Comparison of ENCODE assay signal across 11 mouse cellular contexts in the genomic region with DNA sequence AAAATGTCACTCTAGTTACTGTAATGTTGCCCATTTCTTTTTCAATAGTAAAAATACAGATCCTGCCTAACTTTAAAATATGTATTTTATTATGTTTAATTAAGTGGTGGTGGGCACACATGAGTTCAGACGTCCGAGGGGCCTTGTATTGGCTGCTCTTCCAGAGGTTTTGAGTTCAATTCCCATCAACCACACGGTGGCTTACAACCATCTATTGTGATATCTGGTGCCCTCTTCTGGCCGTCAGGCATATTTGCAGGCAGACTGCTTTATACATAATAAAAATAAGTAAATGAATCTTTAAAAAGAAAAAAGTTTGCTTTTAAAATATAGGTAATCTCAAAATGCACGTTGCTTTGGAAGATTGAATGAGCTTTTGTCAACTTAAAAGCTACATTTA. TPM values are rescaled to one million over a fixed set of nuclear protein-coding genes. Genes with fewer than 3 reads are reported as not detected.
A peak's percentile ranks its signal among the peaks of the same experiment; 100 is the strongest.
DNase-seq lines count a peak whose midpoint lies in the region; ATAC-seq and TF ChIP-seq lines count a peak whose summit lies in the region.
"Had no signal": no experiment of that assay in that cellular context is flagged by ENCODE, and none has a peak within 500 bp of the region (broad histone marks: within the 10 kb centered on the region; RNA-seq: fewer than 3 reads in every experiment).

No protein-coding gene starts in this region.

- no peaks in the 10 kb centered on the region for H3K27me3 ChIP-seq in liver, adult 2 months (ENCODE audit: control insufficient read depth, insufficient read depth, low read length)
- no peaks in the 10 kb centered on the region for H3K27me3 ChIP-seq in liver, embryonic 11.5 days (replicated peaks; ENCODE audit: control insufficient read depth, insufficient read depth, low read length)
- H3K27me3 ChIP-seq in E14TG2a.4 (ENCODE audit: insufficient read depth, low read length), result peaks cover 4% of the 10 kb centered on the region
- no peaks in the 10 kb centered on the region for H3K27me3 ChIP-seq in kidney, embryonic 15.5 days
- H3K27me3 ChIP-seq: embryonic facial prominence, embryonic 15.5 days had no signal

- H3K4me3 ChIP-seq in liver, adult 2 months (ENCODE audit: insufficient read depth, low read depth, low read length), result no peak overlapping the region
- no peak overlapping the region for H3K4me3 ChIP-seq in liver, embryonic 11.5 days (ENCODE audit: low read depth, low read length)
- H3K4me3 ChIP-seq in E14TG2a.4 (replicated peaks; ENCODE audit: low read length), result no peak overlapping the region
- no peak overlapping the region for H3K4me3 ChIP-seq in kidney, embryonic 15.5 days (replicated peaks)
- H3K4me3 ChIP-seq: embryonic facial prominence, embryonic 15.5 days; myocyte had no signal

- no peaks in the 10 kb centered on the region for H3K36me3 ChIP-seq in liver, adult 2 months (ENCODE audit: control insufficient read depth, insufficient read depth, low read length)
- H3K36me3 ChIP-seq in liver, embryonic 11.5 days (ENCODE audit: control insufficient read depth, insufficient read depth, low read length), result no peaks in the 10 kb centered on the region
- H3K36me3 ChIP-seq in E14TG2a.4 (ENCODE audit: insufficient read depth, low read length), result no peaks in the 10 kb centered on the region
- no peaks in the 10 kb centered on the region for H3K36me3 ChIP-seq in kidney, embryonic 15.5 days
- H3K36me3 ChIP-seq: embryonic facial prominence, embryonic 15.5 days had no signal

- H3K4me2 ChIP-seq in liver, embryonic 11.5 days, result no peak overlapping the region
- H3K4me2 ChIP-seq in kidney, embryonic 15.5 days, result no peak overlapping the region
- H3K4me2 ChIP-seq: embryonic facial prominence, embryonic 15.5 days; hindbrain, embryonic 14.5 days had no signal

- ATAC-seq in liver, embryonic 11.5 days (replicated peaks; ENCODE audit: low FRiP score), result no peak
- ATAC-seq in erythroid progenitor cell, adult 5-6 weeks (replicated peaks; ENCODE audit: low FRiP score, poor library complexity, severe bottlenecking), result no peak
- no peak for ATAC-seq in kidney, embryonic 15.5 days (replicated peaks; ENCODE audit: low FRiP score)

- TF ChIP-seq CTCF in liver, adult 2 months (IDR thresholded peaks at IDR 0.05; ENCODE audit: low read depth, low read length), result peak; percentile 29; the same call in 1 of the 2 replicates
- TF ChIP-seq CTCF in E14TG2a.4 (conservative IDR thresholded peaks at IDR 0.05; ENCODE audit: low read length), result peak; percentile 57

- TF ChIP-seq POLR2A in liver, adult 2 months (IDR thresholded peaks at IDR 0.05; ENCODE audit: extremely low read depth, insufficient read depth, low read length), result no peak

- 54% methylated on average over 5 of the region's 5 CpGs for WGBS in liver, adult 2 months
- 43% methylated on average over 5 of the region's 5 CpGs for WGBS in liver, embryonic 11.5 days
- 57% methylated on average over 5 of the region's 5 CpGs for WGBS in kidney, embryonic 15.5 days

- DNase-seq in liver, adult 2 months (ENCODE audit: extremely low read depth, low read depth, low spot score), result peak; percentile 13
- no peak for DNase-seq in liver, embryonic 11.5 days (ENCODE audit: low spot score)
- DNase-seq in NIH3T3 (ENCODE audit: low read depth), result peak; percentile 73
- DNase-seq in forelimb bud, embryonic 11.5 days (ENCODE audit: low read depth, low spot score), result peak; percentile 18
- DNase-seq in right cerebral cortex, postnatal 25 days, result no peak

- no peak overlapping the region for H3K27ac ChIP-seq in liver, adult 2 months (replicated peaks; ENCODE audit: insufficient read depth, low read depth, low read length)
- H3K27ac ChIP-seq in liver, embryonic 11.5 days (ENCODE audit: low read depth, low read length), result no peak overlapping the region
- H3K27ac ChIP-seq in kidney, embryonic 15.5 days, result no peak overlapping the region
- H3K27ac ChIP-seq: embryonic facial prominence, embryonic 15.5 days; hindbrain, embryonic 14.5 days had no signal

- H3K79me2 ChIP-seq in liver, adult 2 months (ENCODE audit: control insufficient read depth, insufficient read depth, low read length), result no peaks in the 10 kb centered on the region

- H3K9me3 ChIP-seq in liver, embryonic 11.5 days (ENCODE audit: control insufficient read depth, low read length), result no peaks in the 10 kb centered on the region
- H3K9me3 ChIP-seq in E14TG2a.4 (ENCODE audit: low read length), result peaks cover 5% of the 10 kb centered on the region
- H3K9me3 ChIP-seq in kidney, embryonic 15.5 days (replicated peaks), result peaks cover 3% of the 10 kb centered on the region; the same call in 1 of the 2 replicates
- H3K9me3 ChIP-seq: embryonic facial prominence, embryonic 15.5 days had no signal

- H3K9ac ChIP-seq in liver, adult 2 months (ENCODE audit: low read depth, low read length), result no peak overlapping the region
- no peak overlapping the region for H3K9ac ChIP-seq in liver, embryonic 11.5 days (ENCODE audit: low read depth, low read length)
- H3K9ac ChIP-seq in kidney, embryonic 15.5 days, result no peak overlapping the region
- H3K9ac ChIP-seq: embryonic facial prominence, embryonic 15.5 days; hindbrain, embryonic 14.5 days had no signal

- H3K4me1 ChIP-seq in liver, adult 2 months (ENCODE audit: control insufficient read depth, insufficient read depth, low read length), result no peaks in the 10 kb centered on the region
- H3K4me1 ChIP-seq in liver, embryonic 11.5 days (replicated peaks; ENCODE audit: control insufficient read depth, insufficient read depth, low read length), result no peaks in the 10 kb centered on the region
- peaks cover 21% of the 10 kb centered on the region for H3K4me1 ChIP-seq in E14TG2a.4 (replicated peaks; ENCODE audit: low read depth, low read length)
- no peaks in the 10 kb centered on the region for H3K4me1 ChIP-seq in kidney, embryonic 15.5 days
- H3K4me1 ChIP-seq: embryonic facial prominence, embryonic 15.5 days had no signal

RNA-seq across cellular contexts. Expression of gene Mpzl1, which starts 55.0 kb away (rescaled TPM):
- total RNA-seq in liver, adult 2 months (2014; rRNA removed), result 1.4 and 2.8 TPM in 2 replicates
- polyA plus RNA-seq in liver, adult 2 months (2012; rRNA removed), result 3.8 and 5.8 TPM in 2 replicates
- 85.7 and 89.5 TPM in 2 replicates for polyA plus RNA-seq in liver, embryonic 11.5 days (2014; fragmentation: Nextera tagmentation; extraction: Ambion mirVana)
- total RNA-seq in erythroid progenitor cell, adult 5-6 weeks (2015; ENCODE audit: low replicate concordance), result 2.9 and 31.0 TPM in 2 replicates
- 3.0 TPM in 1 of 2 replicates, not detected in the other for total RNA-seq in erythroid progenitor cell, adult 5-6 weeks (2017; ENCODE audit: low replicate concordance)
- 203 and 207 TPM in 2 replicates for polyA plus RNA-seq in kidney, embryonic 15.5 days (2015; fragmentation: Nextera tagmentation; extraction: Ambion mirVana)

Comparison
In these comparisons a context has a peak if more than half of its experiments do, and no peak if none do; other contexts are left out.
1. DNase-seq: peak in liver, adult 2 months (single experiment), NIH3T3 (single experiment) and forelimb bud, embryonic 11.5 days (single experiment); none in liver, embryonic 11.5 days (single experiment) and right cerebral cortex, postnatal 25 days (single experiment).
2. RNA of gene Mpzl1, which starts 55.0 kb away (polyA plus RNA-seq): 203 to 207 TPM in kidney, embryonic 15.5 days and 85.7 to 89.5 TPM in liver, embryonic 11.5 days; 3.8 to 5.8 TPM in liver, adult 2 months; every median in the first group is over 10 times any median in the second.